Mouse (Mus musculus): ENCODE measurements at regions not wholly inside any gene's neighbourhood (a gene's known extent, or its start where the extent isn't known, plus 50 kb on each side); places are given as distances from the start of the nearest gene placed in this dataset.

- H3K79me2 ChIP-seq (replicated peaks; ENCODE audit: control insufficient read depth, extremely low read depth, insufficient read depth, poor library complexity, severe bottlenecking), result no peaks in the 10 kb centered on the region
- no peak overlapping the region for H3K9ac ChIP-seq (ENCODE audit: insufficient read depth, low read depth)
- peaks cover 0 to 28% of the 10 kb centered on the region in 2 experiments; a peak in 2 of 4 replicates for H3K4me1 ChIP-seq (ENCODE audit: control insufficient read depth in 1 of 2, insufficient read depth in 2 of 2)
- H3K4me3 ChIP-seq (replicated peaks in 1 of 3; ENCODE audit: low read depth in 2 of 3, low read length in 2 of 3, poor library complexity in 1 of 3), result no peak overlapping the region
- no peak for DNase-seq (ENCODE audit: extremely low read depth)
- H3K9me3 ChIP-seq (replicated peaks; ENCODE audit: low read length), result no peaks in the 10 kb centered on the region
- in situ Hi-C loops (cut with MboI; ENCODE audit: low pct_ligation_motif_present, low pct_unique_long_range_greater_than_20kb, low sequenced_read_pairs), result no loop called here
- no peak overlapping the region for H3K27ac ChIP-seq (ENCODE audit: insufficient read depth, low read depth)
- no peaks in the 10 kb centered on the region for H3K36me3 ChIP-seq (replicated peaks in 1 of 2; ENCODE audit: control insufficient read depth in 1 of 2, insufficient read depth in 1 of 2, low read length in 1 of 2)
- no peaks in the 10 kb centered on the region for H3K27me3 ChIP-seq (replicated peaks)
- TF ChIP-seq IRF4 (IDR thresholded peaks at IDR 0.05; ENCODE audit: low read depth, low read length) (no peak), TBP (conservative IDR thresholded peaks at IDR 0.05; ENCODE audit: low read depth, low read length) (no peak), E2F4 (IDR thresholded peaks at IDR 0.05; ENCODE audit: insufficient replicate concordance, low read depth, low read length) (no peak), GABPA (IDR thresholded peaks at IDR 0.05; ENCODE audit: insufficient replicate concordance, low read depth, low read length) (no peak), KAT2A (IDR thresholded peaks at IDR 0.05; ENCODE audit: insufficient replicate concordance, low read length) (no peak), ZC3H11A (IDR thresholded peaks at IDR 0.05; ENCODE audit: low read depth, low read length) (no peak), MAX (IDR thresholded peaks at IDR 0.05; ENCODE audit: low read length) (no peak), BHLHE40 (IDR thresholded peaks at IDR 0.05; ENCODE audit: low read depth, low read length) (no peak)
- dilution Hi-C loops (cut with MboI; ENCODE audit: extremely low pct_ligation_motif_present, extremely low pct_unique_long_range_greater_than_20kb, low sequenced_read_pairs), result no loop called here
- no peak overlapping the region for H3K4me2 ChIP-seq (ENCODE audit: insufficient read depth, low read depth, poor library complexity, severe bottlenecking)
These were observed 81.8 kb upstream of the Barx2 start for GRCm38 (mm10) chr9:31995101-31995500.

- Histone ChIP-seq H3K27me3 (replicated peaks) (no peaks in the 10 kb centered on the region), H3K4me3 (replicated peaks in 1 of 3; ENCODE audit: low read depth in 2 of 3, low read length in 2 of 3, poor library complexity in 1 of 3) (no peak overlapping the region), H3K79me2 (replicated peaks; ENCODE audit: control insufficient read depth, extremely low read depth, insufficient read depth, poor library complexity, severe bottlenecking) (no peaks in the 10 kb centered on the region), H3K9ac (ENCODE audit: insufficient read depth, low read depth) (no peak overlapping the region), H3K4me1 (ENCODE audit: control insufficient read depth in 1 of 2, insufficient read depth in 2 of 2) (peaks cover 0 to 27% of the 10 kb centered on the region in 2 experiments; a peak in 2 of 4 replicates), H3K36me3 (replicated peaks in 1 of 2; ENCODE audit: control insufficient read depth in 1 of 2, insufficient read depth in 1 of 2, low read length in 1 of 2) (no peaks in the 10 kb centered on the region), H3K4me2 (ENCODE audit: insufficient read depth, low read depth, poor library complexity, severe bottlenecking) (no peak overlapping the region), H3K9me3 (replicated peaks; ENCODE audit: low read length) (no peaks in the 10 kb centered on the region), H3K27ac (ENCODE audit: insufficient read depth, low read depth) (no peak overlapping the region)
- dilution Hi-C loops (cut with MboI; ENCODE audit: extremely low pct_ligation_motif_present, extremely low pct_unique_long_range_greater_than_20kb, low sequenced_read_pairs) (no loop called here), in situ Hi-C loops (cut with MboI; ENCODE audit: low pct_ligation_motif_present, low pct_unique_long_range_greater_than_20kb, low sequenced_read_pairs) (no loop called here)
- DNase-seq (ENCODE audit: extremely low read depth), result no peak
- TF ChIP-seq BHLHE40 (IDR thresholded peaks at IDR 0.05; ENCODE audit: low read depth, low read length) (no peak), ZMIZ1 (IDR thresholded peaks at IDR 0.05; ENCODE audit: low read depth, low read length) (no peak), CTCF (conservative IDR thresholded peaks at IDR 0.05 in 1 of 2, IDR thresholded peaks at IDR 0.05 in 1 of 2; ENCODE audit: low read depth in 2 of 2, low read length in 2 of 2) (no peak), USF2 (conservative IDR thresholded peaks at IDR 0.05; ENCODE audit: low read depth, low read length) (no peak), POLR2A (IDR thresholded peaks at IDR 0.05; ENCODE audit: low read depth, low read length) (no peak), JUND (conservative IDR thresholded peaks at IDR 0.05; ENCODE audit: low read depth, low read length) (no peak), CHD2 (IDR thresholded peaks at IDR 0.05; ENCODE audit: low read length) (no peak), IRF4 (IDR thresholded peaks at IDR 0.05; ENCODE audit: low read depth, low read length) (no peak), PAX5 (IDR thresholded peaks at IDR 0.05; ENCODE audit: low read length) (no peak), CHD1 (IDR thresholded peaks at IDR 0.05; ENCODE audit: low read depth, low read length) (no peak), ETS1 (conservative IDR thresholded peaks at IDR 0.05; ENCODE audit: low read depth, low read length) (no peak)
These were observed 82.4 kb upstream of the Barx2 start for GRCm38 (mm10) chr9:31995700-31996099.
